Mouse (Mus musculus) cerebellum, postnatal 36 days (tissue): ENCODE measurements around the gene Arhgap19.

Experiments
- DNase-seq, 2 experiments: peaks; one replicate each; pipeline ENCODE4 v3.0.0; 2021 to 2022; ENCODE audit warnings: mixed read lengths in 2 of 2

Gene Arhgap19

GRCm38 (mm10) chr19:41796789-41797327 lies 5.0 kb downstream of the Arhgap19 start:
- DNase-seq: no peak

- no peak for DNase-seq
Measured at GRCm38 (mm10) chr19:41796148-41796760, 5.6 kb downstream of the Arhgap19 start.

- no peak for DNase-seq
Measured at GRCm38 (mm10) chr19:41794901-41795300, 6.9 kb downstream of the Arhgap19 start.

GRCm38 (mm10) chr19:41794017-41794416 lies 7.8 kb downstream of the Arhgap19 start:
- DNase-seq: no peak

GRCm38 (mm10) chr19:41792934-41793486 lies 8.8 kb downstream of the Arhgap19 start:
- DNase-seq: no peak

- DNase-seq: no peak
Measured at GRCm38 (mm10) chr19:41791384-41791783, 10.5 kb downstream of the Arhgap19 start.

- no peak for DNase-seq
Measured at GRCm38 (mm10) chr19:41789110-41789961, 12.5 kb downstream of the Arhgap19 start.

GRCm38 (mm10) chr19:41786896-41787295 lies 15.0 kb downstream of the Arhgap19 start:
- no peak for DNase-seq

GRCm38 (mm10) chr19:41777514-41777913 lies 24.3 kb downstream of the Arhgap19 start:
- DNase-seq: peak in 1 of 2 experiments; percentile 21

- DNase-seq: no peak
Measured at GRCm38 (mm10) chr19:41768711-41769110, 33.1 kb downstream of the Arhgap19 start.

- no peak for DNase-seq
Measured at GRCm38 (mm10) chr19:41766628-41767027, 35.2 kb downstream of the Arhgap19 start.

- peak; percentile 82 to 91 for DNase-seq
Measured at GRCm38 (mm10) chr19:41763870-41764660, 37.8 kb downstream of the Arhgap19 start.

- no peak for DNase-seq
Measured at GRCm38 (mm10) chr19:41761529-41761928, 40.3 kb downstream of the Arhgap19 start.

- no peak for DNase-seq
Measured at GRCm38 (mm10) chr19:41759765-41760164, 42.1 kb downstream of the Arhgap19 start.

GRCm38 (mm10) chr19:41759270-41759669 lies 42.6 kb downstream of the Arhgap19 start:
- DNase-seq: no peak

- DNase-seq: no peak
Measured at GRCm38 (mm10) chr19:41754760-41755159, 47.1 kb downstream of the Arhgap19 start.

GRCm38 (mm10) chr19:41751906-41752305 lies 49.9 kb downstream of the Arhgap19 start:
- DNase-seq: no peak

GRCm38 (mm10) chr19:41747436-41747835 lies 54.4 kb downstream of the Arhgap19 start:
- no peak for DNase-seq

GRCm38 (mm10) chr19:41745941-41746557 lies 55.8 kb downstream of the Arhgap19 start:
- peak in 1 of 2 experiments; percentile 18 for DNase-seq

GRCm38 (mm10) chr19:41743396-41743795 lies 58.5 kb downstream of the Arhgap19 start, which contains the start of gene Slit1:
Gene Slit1, minus strand, starts transcription at chr19:41743665.
- no peak for DNase-seq

- no peak for DNase-seq
Measured at GRCm38 (mm10) chr19:41738896-41739295, 63.0 kb downstream of the Arhgap19 start.

GRCm38 (mm10) chr19:41738429-41738805 lies 63.4 kb downstream of the Arhgap19 start:
- no peak for DNase-seq
